Mouse (Mus musculus): ENCODE measurements at regions not wholly inside any gene's neighbourhood (a gene's known extent, or its start where the extent isn't known, plus 50 kb on each side); places are given as distances from the start of the nearest gene placed in this dataset.

- TF ChIP-seq CTCF (IDR thresholded peaks at IDR 0.05; ENCODE audit: low read depth, low read length) (no peak), POLR2A (IDR thresholded peaks at IDR 0.05; ENCODE audit: extremely low read depth, insufficient read depth, low read length) (no peak)
Measured at GRCm38 (mm10) chr17:47207471-47207870, 161.2 kb upstream of the Mrps10 start.

Data from liver, adult 2 months (tissue).